Mouse (Mus musculus) gastrocnemius, postnatal 10 days (tissue): ENCODE data around the gene Cyp4f15. TPM values are rescaled to one million over a fixed set of nuclear protein-coding genes. Genes with fewer than 3 reads are reported as not detected.

ENCODE experiments used
- total RNA-seq, 2 experiments: library from RNA; stranded (reverse); gene quantifications; 2 replicates each; pipeline ENCODE4 v1.2.3; 2021

Gene Cyp4f15
- total RNA-seq, 2 experiments from 2014 or later: not detected

Other genes starting within 250 kb of the Cyp4f15 start
- gene Cyp4f39, start 232.9 kb upstream of the Cyp4f15 start, total RNA-seq: 1 to 10 TPM in 1 of 2 experiments, under 1 TPM in 1; 0.61 to 1.0 TPM
- 1 to 10 TPM; 1.7 to 2.3 TPM for gene Cyp4f17, start 179.6 kb upstream of the Cyp4f15 start, total RNA-seq
- 1 to 10 TPM; 4.5 to 5.9 TPM for gene Cyp4f16, start 149.1 kb upstream of the Cyp4f15 start, total RNA-seq
- not detected for gene Cyp4f37, start 64.3 kb upstream of the Cyp4f15 start, total RNA-seq
- not detected for gene Cyp4f40, start 26.7 kb upstream of the Cyp4f15 start, total RNA-seq
- gene Zfp871, start 102.7 kb downstream of the Cyp4f15 start, total RNA-seq: 10 to 100 TPM; 30.6 to 36.4 TPM
- gene Zfp811, start 124.3 kb downstream of the Cyp4f15 start, total RNA-seq: under 1 TPM; 0.77 to 0.87 TPM
- gene Zfp799, start 144.6 kb downstream of the Cyp4f15 start, total RNA-seq: 10 to 100 TPM in 1 of 2 experiments, 1 to 10 TPM in 1; 7.0 to 10.9 TPM
- gene Zfp870, start 206.0 kb downstream of the Cyp4f15 start, total RNA-seq: 1 to 10 TPM; 7.1 to 7.4 TPM
- under 1 TPM; 0.14 to 0.32 TPM for gene Cyp4f14, start 231.7 kb downstream of the Cyp4f15 start, total RNA-seq